Mouse (Mus musculus): ENCODE data around the gene Krtap3-3. TPM values are rescaled to one million over a fixed set of nuclear protein-coding genes. Genes with fewer than 3 reads are reported as not detected.

The Krtap3-3 gene
- polyA plus RNA-seq, 1 experiment from 2014 or later = not detected

DNA sequence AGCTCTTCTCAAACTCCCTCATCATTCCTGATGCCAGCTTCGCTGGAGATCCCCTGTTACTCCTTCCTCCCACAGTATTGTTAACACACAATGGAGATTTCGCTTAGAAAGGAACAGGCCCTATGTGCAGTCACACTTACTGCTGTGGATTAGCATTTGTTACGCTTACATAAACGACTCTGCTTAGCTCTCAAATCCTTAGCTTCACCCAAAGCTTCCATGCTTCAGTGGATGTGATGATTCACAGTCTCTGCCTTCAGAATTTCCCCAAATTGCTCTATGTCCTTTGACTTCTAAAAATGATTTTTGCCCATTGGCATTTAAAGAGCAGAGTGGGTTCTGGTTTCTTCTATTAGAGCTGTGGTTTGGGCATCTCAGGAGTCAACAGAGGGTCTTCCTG, 22.5 kb upstream of the Krtap3-3 start:
- no peaks in the 10 kb centered on the region for H3K9me3 ChIP-seq (ENCODE audit: control insufficient read depth, low read length)
- DNase-seq (ENCODE audit: low spot score) = no peak
- WGBS = 62% methylated on average over 4 of the region's 4 CpGs
- no peak overlapping the region for H3K9ac ChIP-seq (ENCODE audit: low read length)
- H3K27me3 ChIP-seq (ENCODE audit: control insufficient read depth, insufficient read depth, low read length) = no peaks in the 10 kb centered on the region
- no peak for ATAC-seq (ENCODE audit: insufficient read depth, low FRiP score, low TSS enrichment)
- no peak overlapping the region for H3K27ac ChIP-seq (ENCODE audit: low read depth, low read length)
- H3K4me3 ChIP-seq (ENCODE audit: low read depth, low read length) = no peak overlapping the region
- no peaks in the 10 kb centered on the region for H3K36me3 ChIP-seq (ENCODE audit: control insufficient read depth, insufficient read depth, low read length)
- H3K4me1 ChIP-seq (ENCODE audit: control insufficient read depth, insufficient read depth, low read length) = no peaks in the 10 kb centered on the region
- H3K4me2 ChIP-seq (ENCODE audit: low read depth) = no peak overlapping the region

DNA sequence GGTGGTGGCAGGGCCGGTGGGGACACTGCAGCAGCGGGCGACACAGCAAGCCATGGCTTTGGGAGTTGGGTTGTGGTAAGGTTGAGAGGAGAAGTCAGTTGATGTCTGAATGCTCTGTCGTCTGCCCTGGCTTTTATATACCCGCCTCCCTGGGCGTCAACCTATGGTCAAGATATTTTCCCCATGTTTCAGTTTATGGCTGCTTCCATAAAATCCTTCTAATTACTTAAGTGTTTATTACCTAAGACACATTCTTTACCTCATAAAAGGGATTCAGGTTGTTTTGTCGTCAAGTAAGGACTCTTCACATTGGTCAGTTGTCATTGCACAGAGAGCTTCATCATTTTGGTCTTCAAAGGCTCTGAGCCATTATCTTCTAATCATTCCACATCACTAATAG, 15.9 kb upstream of the Krtap3-3 start, which contains the start of gene Krtap3-1:
TSS of gene Krtap3-1 (minus strand) at position 101 of the 400 bp plus-strand sequence.
- Histone ChIP-seq H3K9ac (ENCODE audit: low read length) (no peak within 1 kb of the TSS), H3K27me3 (ENCODE audit: control insufficient read depth, insufficient read depth, low read length) (no peaks in the 10 kb centered on the region), H3K9me3 (ENCODE audit: control insufficient read depth, low read length) (no peaks in the 10 kb centered on the region), H3K4me3 (ENCODE audit: low read depth, low read length) (no peak within 1 kb of the TSS), H3K4me1 (ENCODE audit: control insufficient read depth, insufficient read depth, low read length) (no peaks in the 10 kb centered on the region), H3K36me3 (ENCODE audit: control insufficient read depth, insufficient read depth, low read length) (no peaks in the 10 kb centered on the region), H3K27ac (ENCODE audit: low read depth, low read length) (no peak within 1 kb of the TSS), H3K4me2 (ENCODE audit: low read depth) (no peak within 1 kb of the TSS)
- ATAC-seq (ENCODE audit: insufficient read depth, low FRiP score, low TSS enrichment) = no peak
- 77% methylated on average over 7 of the region's 7 CpGs for WGBS
- no peak for DNase-seq (ENCODE audit: low spot score)

DNA sequence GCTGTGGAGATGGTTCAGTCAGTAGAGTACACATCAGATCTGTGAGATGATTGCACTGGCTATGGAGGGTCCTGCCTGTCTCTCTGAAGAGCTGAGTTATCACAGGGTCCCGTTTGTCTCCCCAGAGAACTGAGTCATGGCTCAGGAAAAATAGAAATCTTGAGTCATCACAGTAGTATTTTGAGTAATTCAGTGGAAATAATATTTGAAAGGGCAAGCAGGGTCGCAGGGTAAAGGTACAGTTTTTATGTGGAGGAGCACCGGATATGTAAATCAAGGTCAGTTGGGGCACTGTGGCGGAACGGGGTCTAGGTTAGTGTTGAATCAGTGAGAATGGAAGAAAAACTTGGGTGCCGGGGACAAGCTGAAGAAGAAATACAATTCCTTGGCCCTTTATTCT, 11.9 kb upstream of the Krtap3-3 start:
- H3K9ac ChIP-seq (ENCODE audit: low read length) = no peak overlapping the region
- no peak for DNase-seq (ENCODE audit: low spot score)
- no peak overlapping the region for H3K4me2 ChIP-seq (ENCODE audit: low read depth)
- no peaks in the 10 kb centered on the region for H3K9me3 ChIP-seq (ENCODE audit: control insufficient read depth, low read length)
- H3K4me1 ChIP-seq (ENCODE audit: control insufficient read depth, insufficient read depth, low read length) = no peaks in the 10 kb centered on the region
- H3K4me3 ChIP-seq (ENCODE audit: low read depth, low read length) = no peak overlapping the region
- H3K27ac ChIP-seq (ENCODE audit: low read depth, low read length) = no peak overlapping the region
- no peaks in the 10 kb centered on the region for H3K36me3 ChIP-seq (ENCODE audit: control insufficient read depth, insufficient read depth, low read length)
- WGBS = 82% methylated on average over 6 of the region's 6 CpGs
- no peak for ATAC-seq (ENCODE audit: insufficient read depth, low FRiP score, low TSS enrichment)
- H3K27me3 ChIP-seq (ENCODE audit: control insufficient read depth, insufficient read depth, low read length) = no peaks in the 10 kb centered on the region

- DNase-seq (ENCODE audit: low spot score) = no peak
- 91% methylated on average over 9 of the region's 9 CpGs for WGBS
- H3K4me1 ChIP-seq (ENCODE audit: control insufficient read depth, insufficient read depth, low read length) = no peaks in the 10 kb centered on the region
- H3K9ac ChIP-seq (ENCODE audit: low read length) = no peak within 1 kb of the TSS
- no peak within 1 kb of the TSS for H3K27ac ChIP-seq (ENCODE audit: low read depth, low read length)
- H3K9me3 ChIP-seq (ENCODE audit: control insufficient read depth, low read length) = no peaks in the 10 kb centered on the region
- no peak for ATAC-seq (ENCODE audit: insufficient read depth, low FRiP score, low TSS enrichment)
- H3K36me3 ChIP-seq (ENCODE audit: control insufficient read depth, insufficient read depth, low read length) = no peaks in the 10 kb centered on the region
- no peaks in the 10 kb centered on the region for H3K27me3 ChIP-seq (ENCODE audit: control insufficient read depth, insufficient read depth, low read length)
- no peak within 1 kb of the TSS for H3K4me2 ChIP-seq (ENCODE audit: low read depth)
- no peak within 1 kb of the TSS for H3K4me3 ChIP-seq (ENCODE audit: low read depth, low read length)
These were observed 8.7 kb upstream of the Krtap3-3 start, which contains the start of gene Gm11939 for GRCm38 (mm10) chr11:99559366-99559765. Gene Gm11939 (minus strand): TSS chr11:99559466.

DNA sequence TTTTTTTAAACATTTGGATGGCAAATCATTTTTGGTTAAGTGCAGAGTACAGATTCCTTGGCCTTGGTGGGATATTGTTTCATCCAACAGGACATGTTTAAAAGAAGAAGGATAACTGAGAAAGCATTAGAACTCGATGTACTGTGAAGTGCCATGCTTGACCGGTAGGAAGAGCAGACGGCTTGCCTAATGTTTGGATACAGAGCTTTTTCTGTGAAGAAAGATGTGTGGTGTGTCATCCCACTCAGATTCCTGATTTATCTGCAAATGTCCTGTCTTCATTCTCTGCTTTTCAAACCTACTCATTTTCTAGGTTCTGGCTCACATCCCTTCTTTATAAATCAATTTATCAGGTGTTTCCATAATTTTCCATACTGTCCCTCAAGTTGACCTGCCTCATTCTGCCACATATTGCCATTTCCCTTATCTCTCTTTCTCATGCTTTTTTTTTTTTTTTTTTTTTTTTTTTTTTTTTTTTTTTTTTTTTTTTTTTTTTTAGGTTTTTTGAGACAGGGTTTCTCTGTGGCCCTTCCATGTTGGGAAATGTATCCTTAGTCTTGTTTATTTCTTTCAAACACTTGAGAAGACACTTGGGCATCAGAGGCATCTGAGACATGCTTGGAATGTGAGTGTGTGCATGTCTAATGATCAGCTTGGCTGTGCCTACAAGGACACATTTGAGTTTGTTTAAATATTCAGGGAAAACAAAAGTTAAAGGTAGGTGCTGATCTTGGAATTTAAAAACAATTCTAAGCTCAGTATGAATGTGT, 7.5 kb upstream of the Krtap3-3 start:
- no peak for ATAC-seq (ENCODE audit: insufficient read depth, low FRiP score, low TSS enrichment)
- DNase-seq (ENCODE audit: low spot score) = no peak
- no peak overlapping the region for H3K27ac ChIP-seq (ENCODE audit: low read depth, low read length)
- H3K4me3 ChIP-seq (ENCODE audit: low read depth, low read length) = no peak overlapping the region
- H3K27me3 ChIP-seq (ENCODE audit: control insufficient read depth, insufficient read depth, low read length) = no peaks in the 10 kb centered on the region
- H3K36me3 ChIP-seq (ENCODE audit: control insufficient read depth, insufficient read depth, low read length) = no peaks in the 10 kb centered on the region
- H3K9me3 ChIP-seq (ENCODE audit: control insufficient read depth, low read length) = no peaks in the 10 kb centered on the region
- 85% methylated on average over 3 of the region's 3 CpGs for WGBS
- no peaks in the 10 kb centered on the region for H3K4me1 ChIP-seq (ENCODE audit: control insufficient read depth, insufficient read depth, low read length)
- H3K4me2 ChIP-seq (ENCODE audit: low read depth) = no peak overlapping the region
- no peak overlapping the region for H3K9ac ChIP-seq (ENCODE audit: low read length)

GRCm38 (mm10) chr11:99556753-99557152, 6.1 kb upstream of the Krtap3-3 start, which contains the start of gene Krtap3-2:
Gene Krtap3-2 (minus strand): TSS chr11:99556853.
- Histone ChIP-seq H3K27me3 (ENCODE audit: control insufficient read depth, insufficient read depth, low read length) (no peaks in the 10 kb centered on the region), H3K4me2 (ENCODE audit: low read depth) (no peak within 1 kb of the TSS), H3K27ac (ENCODE audit: low read depth, low read length) (no peak within 1 kb of the TSS), H3K36me3 (ENCODE audit: control insufficient read depth, insufficient read depth, low read length) (no peaks in the 10 kb centered on the region), H3K9ac (ENCODE audit: low read length) (no peak within 1 kb of the TSS), H3K4me1 (ENCODE audit: control insufficient read depth, insufficient read depth, low read length) (no peaks in the 10 kb centered on the region), H3K9me3 (ENCODE audit: control insufficient read depth, low read length) (no peaks in the 10 kb centered on the region), H3K4me3 (ENCODE audit: low read depth, low read length) (no peak within 1 kb of the TSS)
- WGBS = 76% methylated on average over 2 of the region's 2 CpGs
- ATAC-seq (ENCODE audit: insufficient read depth, low FRiP score, low TSS enrichment) = no peak
- DNase-seq (ENCODE audit: low spot score) = no peak

GRCm38 (mm10) chr11:99556195-99556594, 5.5 kb upstream of the Krtap3-3 start:
- DNase-seq (ENCODE audit: low spot score) = no peak
- Histone ChIP-seq H3K9ac (ENCODE audit: low read length) (no peak overlapping the region), H3K4me1 (ENCODE audit: control insufficient read depth, insufficient read depth, low read length) (no peaks in the 10 kb centered on the region), H3K36me3 (ENCODE audit: control insufficient read depth, insufficient read depth, low read length) (no peaks in the 10 kb centered on the region), H3K27ac (ENCODE audit: low read depth, low read length) (no peak overlapping the region), H3K9me3 (ENCODE audit: control insufficient read depth, low read length) (no peaks in the 10 kb centered on the region), H3K4me3 (ENCODE audit: low read depth, low read length) (no peak overlapping the region), H3K4me2 (ENCODE audit: low read depth) (no peak overlapping the region), H3K27me3 (ENCODE audit: control insufficient read depth, insufficient read depth, low read length) (no peaks in the 10 kb centered on the region)
- no peak for ATAC-seq (ENCODE audit: insufficient read depth, low FRiP score, low TSS enrichment)
- WGBS = 80% methylated on average over 2 of the region's 2 CpGs

GRCm38 (mm10) chr11:99547892-99548291, 2.8 kb downstream of the Krtap3-3 start:
- no peaks in the 10 kb centered on the region for H3K36me3 ChIP-seq (ENCODE audit: control insufficient read depth, insufficient read depth, low read length)
- H3K4me3 ChIP-seq (ENCODE audit: low read depth, low read length) = no peak overlapping the region
- DNase-seq (ENCODE audit: low spot score) = no peak
- no peak overlapping the region for H3K27ac ChIP-seq (ENCODE audit: low read depth, low read length)
- H3K4me1 ChIP-seq (ENCODE audit: control insufficient read depth, insufficient read depth, low read length) = no peaks in the 10 kb centered on the region
- H3K9me3 ChIP-seq (ENCODE audit: control insufficient read depth, low read length) = no peaks in the 10 kb centered on the region
- no peak overlapping the region for H3K4me2 ChIP-seq (ENCODE audit: low read depth)
- ATAC-seq (ENCODE audit: insufficient read depth, low FRiP score, low TSS enrichment) = no peak
- no peaks in the 10 kb centered on the region for H3K27me3 ChIP-seq (ENCODE audit: control insufficient read depth, insufficient read depth, low read length)
- no peak overlapping the region for H3K9ac ChIP-seq (ENCODE audit: low read length)

DNA sequence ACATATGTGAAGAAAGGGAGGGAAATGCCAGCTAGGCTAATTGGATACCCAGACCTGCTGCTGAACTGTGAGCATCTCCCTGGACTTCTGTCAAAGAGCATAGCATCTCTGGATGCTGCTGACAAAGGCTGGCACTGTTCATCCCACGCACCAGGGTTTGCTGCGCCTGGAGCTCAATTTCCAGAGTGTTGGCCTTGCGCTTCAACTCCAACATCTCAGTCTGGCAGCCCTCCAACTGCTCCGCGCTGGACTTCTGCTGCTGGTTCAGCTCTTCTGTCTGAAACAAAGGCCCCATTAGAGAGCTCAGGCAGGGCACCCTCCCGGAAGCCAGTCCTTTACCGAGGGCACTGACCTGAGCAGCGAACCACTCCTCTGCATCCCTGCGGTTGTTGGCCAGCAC, 10.9 kb downstream of the Krtap3-3 start:
- Histone ChIP-seq H3K4me1 (ENCODE audit: control insufficient read depth, insufficient read depth, low read length) (no peaks in the 10 kb centered on the region), H3K27ac (ENCODE audit: low read depth, low read length) (no peak overlapping the region), H3K36me3 (ENCODE audit: control insufficient read depth, insufficient read depth, low read length) (no peaks in the 10 kb centered on the region), H3K9me3 (ENCODE audit: control insufficient read depth, low read length) (no peaks in the 10 kb centered on the region), H3K4me2 (ENCODE audit: low read depth) (no peak overlapping the region), H3K4me3 (ENCODE audit: low read depth, low read length) (no peak overlapping the region), H3K9ac (ENCODE audit: low read length) (no peak overlapping the region), H3K27me3 (ENCODE audit: control insufficient read depth, insufficient read depth, low read length) (no peaks in the 10 kb centered on the region)
- DNase-seq (ENCODE audit: low spot score) (no peak), ATAC-seq (ENCODE audit: insufficient read depth, low FRiP score, low TSS enrichment) (no peak)
- 82% methylated on average over 9 of the region's 9 CpGs for WGBS

Data from neural tube, embryonic 11.5 days (tissue).